Mouse (Mus musculus): Measurements from ENCODE around the gene Lenep.

Gene Lenep

GRCm38 (mm10) chr3:89419981-89420380, 17.4 kb upstream of the Lenep start:
- DNase-seq (ENCODE audit: low spot score), result no peak

GRCm38 (mm10) chr3:89419571-89419970, 17.0 kb upstream of the Lenep start:
- no peak for DNase-seq (ENCODE audit: low spot score)

GRCm38 (mm10) chr3:89418861-89419250, 16.3 kb upstream of the Lenep start:
- no peak for DNase-seq (ENCODE audit: low spot score)

GRCm38 (mm10) chr3:89418170-89418860, 15.7 kb upstream of the Lenep start, which contains the start of the genes Cks1b and Shc1:
TSS of gene Cks1b (minus strand) at chr3:89418383.
TSS of gene Shc1 (plus strand) at chr3:89418443.
- DNase-seq (ENCODE audit: low spot score), result peak; percentile 97

- no peak for DNase-seq (ENCODE audit: low spot score)
Observed at GRCm38 (mm10) chr3:89417840-89418169, 15.2 kb upstream of the Lenep start.

- no peak for DNase-seq (ENCODE audit: low spot score)
Observed at GRCm38 (mm10) chr3:89417131-89417530, 14.5 kb upstream of the Lenep start.

- DNase-seq (ENCODE audit: low spot score), result no peak
Observed at GRCm38 (mm10) chr3:89416158-89416557, 13.6 kb upstream of the Lenep start.

- peak; percentile 98 for DNase-seq (ENCODE audit: low spot score)
Observed at GRCm38 (mm10) chr3:89411490-89412393, 9.1 kb upstream of the Lenep start, which contains the start of gene Flad1. TSS of gene Flad1 (minus strand) at chr3:89411870.

GRCm38 (mm10) chr3:89410864-89411263, 8.3 kb upstream of the Lenep start:
- no peak for DNase-seq (ENCODE audit: low spot score)

GRCm38 (mm10) chr3:89409701-89410100, 7.1 kb upstream of the Lenep start:
- DNase-seq (ENCODE audit: low spot score), result no peak

- DNase-seq (ENCODE audit: low spot score), result no peak
Observed at GRCm38 (mm10) chr3:89408448-89408847, 5.9 kb upstream of the Lenep start.

- DNase-seq (ENCODE audit: low spot score), result no peak
Observed at GRCm38 (mm10) chr3:89406887-89407286, 4.3 kb upstream of the Lenep start.

- no peak for DNase-seq (ENCODE audit: low spot score)
Observed at GRCm38 (mm10) chr3:89401329-89401728, 1.3 kb downstream of the Lenep start.

- no peak for DNase-seq (ENCODE audit: low spot score)
Observed at GRCm38 (mm10) chr3:89396654-89397005, 6.0 kb downstream of the Lenep start.

- DNase-seq (ENCODE audit: low spot score), result peak; percentile 48
Observed at GRCm38 (mm10) chr3:89395806-89396653, 6.6 kb downstream of the Lenep start.

GRCm38 (mm10) chr3:89395419-89395805, 7.2 kb downstream of the Lenep start:
- no peak for DNase-seq (ENCODE audit: low spot score)

GRCm38 (mm10) chr3:89394894-89395256, 7.7 kb downstream of the Lenep start:
- DNase-seq (ENCODE audit: low spot score), result no peak

GRCm38 (mm10) chr3:89394006-89394893, 8.3 kb downstream of the Lenep start, which contains the start of gene Zbtb7b:
TSS of gene Zbtb7b (minus strand) at chr3:89394776.
- DNase-seq (ENCODE audit: low spot score), result peak; percentile 45

- DNase-seq (ENCODE audit: low spot score), result peak; percentile 86
Observed at GRCm38 (mm10) chr3:89393605-89394004, 9.0 kb downstream of the Lenep start.

- no peak for DNase-seq (ENCODE audit: low spot score)
Observed at GRCm38 (mm10) chr3:89392871-89393311, 9.7 kb downstream of the Lenep start.
